Mouse (Mus musculus) bone marrow, adult 2 months (tissue): ENCODE measurements around the gene Atp13a3. TPM values are rescaled to one million over a fixed set of nuclear protein-coding genes. Genes with fewer than 3 reads are reported as not detected.

Source experiments
- H3K27ac ChIP-seq: fragments of 200-500 bp; 2 replicates; pipeline ENCODE4 v1.5.1; 2012; ENCODE audit warnings: low read depth, mild to moderate bottlenecking, control low read depth, inconsistent platforms, low read length; ENCODE audit not compliant: control insufficient read depth, poor library complexity, insufficient read depth
- H3K4me1 ChIP-seq: fragments of 200-500 bp; 2 replicates; pipeline ENCODE4 v1.6.1; 2011; ENCODE audit warnings: low read length; ENCODE audit not compliant: control insufficient read depth, insufficient read depth
- H3K4me3 ChIP-seq: fragments of 200-500 bp; replicated peaks from 2 replicates; pipeline ENCODE3; 2011; ENCODE audit warnings: mild to moderate bottlenecking, low read depth, low read length, control low read depth; ENCODE audit not compliant: control insufficient read depth
- CTCF ChIP-seq: fragments of 200-500 bp; IDR thresholded peaks from 2 replicates; pipeline ENCODE4 v1.5.1; 2011; ENCODE audit warnings: low read length, control low read depth; ENCODE audit not compliant: control insufficient read depth, insufficient read depth
- POLR2A ChIP-seq: fragments of 200-500 bp; IDR thresholded peaks from 2 replicates; pipeline ENCODE4 v1.6.1; 2011; ENCODE audit warnings: low read depth, mild to moderate bottlenecking, control low read depth, low read length, borderline replicate concordance; ENCODE audit not compliant: control insufficient read depth
- WGBS: fragments of 180-500 bp; shearing (Covaris S2); methylation state at CpG from one replicate; pipeline ENCODE4 v1.1.7; 2018; 5-methylcytosine and 5-hydroxymethylcytosine counted together
- polyA plus RNA-seq: library from polyadenylated mRNA; stranded (reverse); fragments of >200 nt; gene quantifications from 2 replicates; pipeline ENCODE4 v1.2.4, GENCODE M21; 2011; ENCODE audit warnings: low replicate concordance; ENCODE audit not compliant: missing spikeins, insufficient read depth, insufficient read length

Atp13a3 gene
- polyA plus RNA-seq, 1 experiment: 24.2 TPM

GRCm38 (mm10) chr16:30306102-30306501, 99.7 kb downstream of the Atp13a3 start:
- Histone ChIP-seq H3K4me3 (no peak overlapping the region), H3K4me1 (peaks cover 5% of the 10 kb centered on the region), H3K27ac (no peak overlapping the region)
- TF ChIP-seq POLR2A (no peak), CTCF (no peak)
- whole genome bisulfite sequencing: 75% methylated on average over 4 of the region's 4 CpGs

GRCm38 (mm10) chr16:30304236-30304635, 101.5 kb downstream of the Atp13a3 start:
- Histone ChIP-seq H3K4me1 (no peaks in the 10 kb centered on the region; the same call in 1 of the 2 replicates), H3K4me3 (no peak overlapping the region), H3K27ac (no peak overlapping the region)
- TF ChIP-seq POLR2A (no peak), CTCF (no peak)
- WGBS: 59% methylated on average over 5 of the region's 5 CpGs

GRCm38 (mm10) chr16:30303411-30303810, 102.4 kb downstream of the Atp13a3 start:
- 77% methylated on average over 2 of the region's 2 CpGs for WGBS
- no peak for TF ChIP-seq POLR2A
- TF ChIP-seq CTCF: no peak

GRCm38 (mm10) chr16:30302686-30303085, 103.1 kb downstream of the Atp13a3 start:
- 82% methylated on average over 6 of the region's 6 CpGs for WGBS
- TF ChIP-seq CTCF: no peak
- TF ChIP-seq POLR2A: no peak

More at GRCm38 (mm10) chr16:30303411-30303810, 102.4 kb downstream of the Atp13a3 start:
- no peak overlapping the region for H3K27ac ChIP-seq
- no peak overlapping the region for H3K4me3 ChIP-seq
- H3K4me1 ChIP-seq: no peaks in the 10 kb centered on the region; the same call in 1 of the 2 replicates

GRCm38 (mm10) chr16:30299711-30300277, 106.0 kb downstream of the Atp13a3 start:
- no peaks in the 10 kb centered on the region for H3K4me1 ChIP-seq
- H3K4me3 ChIP-seq: no peak overlapping the region
- TF ChIP-seq CTCF: no peak
- TF ChIP-seq POLR2A: no peak
- H3K27ac ChIP-seq: no peak overlapping the region
- 51% methylated on average over 10 of the region's 10 CpGs for WGBS

More at GRCm38 (mm10) chr16:30302686-30303085, 103.1 kb downstream of the Atp13a3 start:
- Histone ChIP-seq H3K4me1 (no peaks in the 10 kb centered on the region), H3K27ac (no peak overlapping the region), H3K4me3 (no peak overlapping the region)

- Histone ChIP-seq H3K4me3 (no peak overlapping the region), H3K27ac (no peak overlapping the region), H3K4me1 (no peaks in the 10 kb centered on the region)
- TF ChIP-seq POLR2A (no peak), CTCF (no peak)
- WGBS: 84% methylated on average over 7 of the region's 7 CpGs
These were observed 108.3 kb downstream of the Atp13a3 start for GRCm38 (mm10) chr16:30297450-30297849.

- TF ChIP-seq POLR2A (no peak), CTCF (no peak)
- WGBS: 85% methylated on average over 11 of the region's 11 CpGs
- H3K4me1 ChIP-seq: no peaks in the 10 kb centered on the region
- H3K4me3 ChIP-seq: no peak overlapping the region
- no peak overlapping the region for H3K27ac ChIP-seq
These were observed 109.0 kb downstream of the Atp13a3 start for GRCm38 (mm10) chr16:30296601-30297275.

- TF ChIP-seq POLR2A (no peak), CTCF (no peak)
- 66% methylated on average over 7 of the region's 7 CpGs for WGBS
These were observed 110.7 kb downstream of the Atp13a3 start for GRCm38 (mm10) chr16:30295106-30295505.

More at GRCm38 (mm10) chr16:30295106-30295505, 110.7 kb downstream of the Atp13a3 start:
- H3K4me3 ChIP-seq: no peak overlapping the region
- no peak overlapping the region for H3K27ac ChIP-seq
- no peaks in the 10 kb centered on the region for H3K4me1 ChIP-seq
